Mouse (Mus musculus) intestine, embryonic 15.5 days (tissue): ENCODE measurements around the gene Syne4. TPM values are rescaled to one million over a fixed set of nuclear protein-coding genes. Genes with fewer than 3 reads are reported as not detected.

Experiments used
- ATAC-seq: fragments of 200-750 bp; cut with Nextera tagmentation; 2 replicates; pipeline ENCODE4 v1.8.0; 2017; ENCODE audit warnings: moderate TSS enrichment, moderate library complexity
- H3K27ac ChIP-seq: fragments of 300-500 bp; sonication (generic); 2 replicates; pipeline ENCODE4 v1.5.1; 2015; ENCODE audit warnings: mild to moderate bottlenecking, inconsistent platforms
- H3K27me3 ChIP-seq: fragments of 300-500 bp; sonication (generic); replicated peaks from 2 replicates; pipeline ENCODE4 v1.6.1; 2015; ENCODE audit warnings: inconsistent platforms
- H3K36me3 ChIP-seq: fragments of 300-500 bp; sonication (generic); 2 replicates; pipeline ENCODE4 v1.6.1; 2015; ENCODE audit warnings: inconsistent platforms
- H3K4me1 ChIP-seq: fragments of 300-500 bp; sonication (generic); replicated peaks from 2 replicates; pipeline ENCODE4 v1.6.1; 2015; ENCODE audit warnings: inconsistent platforms
- H3K4me2 ChIP-seq: fragments of 300-500 bp; sonication (generic); replicated peaks from 2 replicates; pipeline ENCODE4 v1.6.1; 2015; ENCODE audit warnings: mild to moderate bottlenecking, inconsistent platforms
- H3K4me3 ChIP-seq: fragments of 300-500 bp; sonication (generic); replicated peaks from 2 replicates; pipeline ENCODE4 v1.5.1; 2015; ENCODE audit warnings: inconsistent platforms
- H3K9ac ChIP-seq: fragments of 300-500 bp; sonication (generic); 2 replicates; pipeline ENCODE4 v1.6.1; 2015; ENCODE audit warnings: inconsistent platforms
- H3K9me3 ChIP-seq: fragments of 300-500 bp; sonication (generic); 2 replicates; pipeline ENCODE4 v1.6.1; 2016; ENCODE audit warnings: inconsistent platforms
- WGBS: fragments of 180-500 bp; shearing (Covaris S2); methylation state at CpG from one replicate; pipeline ENCODE4 v1.1.7; 2015; 5-methylcytosine and 5-hydroxymethylcytosine counted together
- polyA plus RNA-seq: library from polyadenylated mRNA; unstranded; fragments of >200 nt; fragmentation: Nextera tagmentation; extraction: Ambion mirVana; gene quantifications from 2 replicates; pipeline ENCODE4 v1.2.1, GENCODE M21; 2015

The Syne4 gene
- polyA plus RNA-seq, 1 experiment from 2014 or later: 47.7 TPM

DNA sequence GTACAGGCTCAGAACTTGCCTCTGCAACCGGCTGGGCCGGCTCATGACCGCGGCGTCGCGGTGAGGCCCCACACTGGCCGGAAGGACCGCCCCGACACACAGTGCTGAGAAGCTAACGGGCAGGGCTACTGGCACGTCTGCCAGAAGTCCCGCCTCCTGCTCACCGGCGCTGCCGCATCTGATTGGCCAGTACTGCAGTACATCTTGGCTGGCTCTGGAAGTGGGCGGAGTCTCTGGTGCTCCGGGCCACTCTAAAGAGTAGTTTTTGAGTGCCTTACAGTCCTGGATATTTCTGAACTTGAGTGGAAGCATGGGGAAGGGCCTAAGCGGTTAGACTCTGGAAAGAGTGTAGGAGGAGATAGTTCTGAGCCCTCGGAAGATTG, 7.7 kb downstream of the Syne4 start:
- H3K4me1 ChIP-seq: peaks cover 10% of the 10 kb centered on the region
- peak overlapping the region; percentile 92 for H3K27ac ChIP-seq
- no peaks in the 10 kb centered on the region for H3K36me3 ChIP-seq
- H3K4me2 ChIP-seq: peak overlapping the region; percentile 87
- peak; percentile 98 for ATAC-seq
- no peaks in the 10 kb centered on the region for H3K27me3 ChIP-seq
- peak overlapping the region; percentile 85 for H3K4me3 ChIP-seq
- no peaks in the 10 kb centered on the region for H3K9me3 ChIP-seq
- peak overlapping the region; percentile 92 for H3K9ac ChIP-seq
- under 1% methylated on average over 20 of the region's 20 CpGs for WGBS

DNA sequence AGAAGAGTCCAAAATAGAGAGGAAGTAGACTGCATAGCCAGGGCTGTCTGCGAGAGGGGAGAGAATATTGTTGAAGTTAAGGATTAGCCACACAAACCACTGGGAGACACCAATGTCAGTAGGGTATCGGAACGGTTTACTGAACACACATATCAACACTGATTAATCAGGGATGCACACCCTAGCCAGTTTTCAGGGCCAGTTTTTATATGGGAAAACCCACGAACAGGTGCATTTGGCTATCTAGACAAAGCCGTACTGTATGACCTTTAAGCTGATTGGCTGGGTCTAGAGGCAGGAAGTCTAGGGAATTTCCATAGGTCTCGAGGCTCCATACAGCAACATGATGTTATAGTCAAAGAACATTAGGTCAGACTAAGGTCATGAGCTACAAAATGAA, 8.3 kb downstream of the Syne4 start:
- Histone ChIP-seq H3K9me3 (no peaks in the 10 kb centered on the region), H3K27me3 (no peaks in the 10 kb centered on the region), H3K4me2 (peak overlapping the region; percentile 87), H3K36me3 (no peaks in the 10 kb centered on the region), H3K4me1 (peaks cover 10% of the 10 kb centered on the region), H3K27ac (peak overlapping the region; percentile 92), H3K9ac (peak overlapping the region; percentile 45), H3K4me3 (peak overlapping the region; percentile 85)
- 27% methylated on average over 6 of the region's 6 CpGs for WGBS
- peak; percentile 31 for ATAC-seq

- Histone ChIP-seq H3K4me1 (peaks cover 10% of the 10 kb centered on the region), H3K9ac (peak within 1 kb of the TSS; percentile 45), H3K27ac (peak within 1 kb of the TSS; percentile 92), H3K4me3 (peak within 1 kb of the TSS; percentile 85; the same call in 1 of the 2 replicates), H3K27me3 (no peaks in the 10 kb centered on the region), H3K9me3 (no peaks in the 10 kb centered on the region), H3K36me3 (no peaks in the 10 kb centered on the region), H3K4me2 (peak within 1 kb of the TSS; percentile 87)
- 77% methylated on average over 3 of the region's 3 CpGs for WGBS
- ATAC-seq: no peak
Observed at GRCm38 (mm10) chr7:30323795-30324194, 9.2 kb downstream of the Syne4 start, which contains the start of gene Sdhaf1. Sdhaf1 (minus strand) TSS chr7:30323895.

- Histone ChIP-seq H3K4me1 (peaks cover 10% of the 10 kb centered on the region), H3K4me2 (no peak overlapping the region), H3K4me3 (no peak overlapping the region), H3K36me3 (no peaks in the 10 kb centered on the region), H3K27me3 (no peaks in the 10 kb centered on the region), H3K9ac (no peak overlapping the region), H3K9me3 (no peaks in the 10 kb centered on the region), H3K27ac (no peak overlapping the region)
- 76% methylated on average over 5 of the region's 5 CpGs for WGBS
- ATAC-seq: no peak
Observed at GRCm38 (mm10) chr7:30324300-30324944, 9.8 kb downstream of the Syne4 start.

DNA sequence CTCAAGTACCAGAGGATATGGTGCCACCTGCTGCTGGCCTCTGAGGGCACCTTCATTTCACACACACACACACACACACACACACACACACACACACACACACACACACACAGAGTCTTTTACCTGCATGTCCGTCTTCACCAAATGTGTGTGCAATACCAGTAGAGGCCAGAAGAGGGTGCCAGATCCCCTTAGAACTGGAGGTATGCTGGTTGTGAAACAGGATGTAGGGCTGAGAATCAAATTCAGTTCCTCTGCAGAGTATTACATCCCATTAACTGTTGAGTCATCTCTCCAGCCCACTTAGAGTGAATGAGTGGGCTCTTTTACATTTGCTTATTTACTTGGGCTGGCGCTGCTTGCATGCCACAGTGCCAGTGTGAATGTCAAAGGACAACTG, 10.8 kb downstream of the Syne4 start:
- WGBS: 41% methylated on average over 2 of the region's 2 CpGs
- Histone ChIP-seq H3K4me3 (no peak overlapping the region), H3K27ac (no peak overlapping the region), H3K4me2 (no peak overlapping the region), H3K9ac (no peak overlapping the region), H3K27me3 (no peaks in the 10 kb centered on the region), H3K36me3 (no peaks in the 10 kb centered on the region), H3K9me3 (no peaks in the 10 kb centered on the region), H3K4me1 (peaks cover 10% of the 10 kb centered on the region)
- ATAC-seq: no peak

GRCm38 (mm10) chr7:30326427-30326826, 11.8 kb downstream of the Syne4 start:
- H3K27me3 ChIP-seq: no peaks in the 10 kb centered on the region

GRCm38 (mm10) chr7:30327140-30327539, 12.5 kb downstream of the Syne4 start:
- Histone ChIP-seq H3K4me3 (no peak overlapping the region), H3K9me3 (no peaks in the 10 kb centered on the region), H3K4me2 (no peak overlapping the region), H3K27ac (no peak overlapping the region), H3K9ac (no peak overlapping the region), H3K27me3 (no peaks in the 10 kb centered on the region), H3K4me1 (no peaks in the 10 kb centered on the region), H3K36me3 (no peaks in the 10 kb centered on the region)
- WGBS: 65% methylated on average over 15 of the region's 15 CpGs
- ATAC-seq: no peak

More at GRCm38 (mm10) chr7:30326427-30326826, 11.8 kb downstream of the Syne4 start:
- H3K36me3 ChIP-seq: no peaks in the 10 kb centered on the region
- no peak for ATAC-seq
- no peaks in the 10 kb centered on the region for H3K9me3 ChIP-seq
- no peak overlapping the region for H3K9ac ChIP-seq
- H3K4me3 ChIP-seq: no peak overlapping the region
- peaks cover under 1% of the 10 kb centered on the region; the same call in 1 of the 2 replicates for H3K4me1 ChIP-seq
- H3K4me2 ChIP-seq: no peak overlapping the region
- no peak overlapping the region for H3K27ac ChIP-seq

GRCm38 (mm10) chr7:30328379-30328778, 13.8 kb downstream of the Syne4 start:
- ATAC-seq: no peak
- Histone ChIP-seq H3K4me1 (peaks cover 1% of the 10 kb centered on the region; the same call in 1 of the 2 replicates), H3K9me3 (no peaks in the 10 kb centered on the region), H3K36me3 (no peaks in the 10 kb centered on the region), H3K27me3 (no peaks in the 10 kb centered on the region), H3K4me2 (no peak overlapping the region), H3K4me3 (no peak overlapping the region), H3K27ac (no peak overlapping the region), H3K9ac (no peak overlapping the region)
- WGBS: 59% methylated on average over 10 of the region's 10 CpGs

GRCm38 (mm10) chr7:30331887-30332286, 17.3 kb downstream of the Syne4 start:
- ATAC-seq: peak; percentile 75
- WGBS: 10% methylated on average over 13 of the region's 13 CpGs
- peaks cover 15% of the 10 kb centered on the region; the same call in 1 of the 2 replicates for H3K27me3 ChIP-seq
- peaks cover 10% of the 10 kb centered on the region for H3K4me1 ChIP-seq
- H3K27ac ChIP-seq: no peak overlapping the region
- no peaks in the 10 kb centered on the region for H3K9me3 ChIP-seq
- H3K9ac ChIP-seq: no peak overlapping the region
- 0 out of 2 replicates have a peak overlapping the region, but pooled peaks have one; percentile 5 for H3K4me2 ChIP-seq
- no peaks in the 10 kb centered on the region for H3K36me3 ChIP-seq
- no peak overlapping the region for H3K4me3 ChIP-seq

- WGBS: 63% methylated on average over 18 of the region's 18 CpGs
- H3K27ac ChIP-seq: no peak overlapping the region
- peaks cover 10% of the 10 kb centered on the region for H3K4me1 ChIP-seq
- no peak overlapping the region for H3K4me2 ChIP-seq
- H3K4me3 ChIP-seq: no peak overlapping the region
- H3K9me3 ChIP-seq: no peaks in the 10 kb centered on the region
- ATAC-seq: no peak
- no peaks in the 10 kb centered on the region for H3K36me3 ChIP-seq
- H3K27me3 ChIP-seq: peaks cover 15% of the 10 kb centered on the region; the same call in 1 of the 2 replicates
- no peak overlapping the region for H3K9ac ChIP-seq
Observed at GRCm38 (mm10) chr7:30332622-30333259, 18.1 kb downstream of the Syne4 start.

DNA sequence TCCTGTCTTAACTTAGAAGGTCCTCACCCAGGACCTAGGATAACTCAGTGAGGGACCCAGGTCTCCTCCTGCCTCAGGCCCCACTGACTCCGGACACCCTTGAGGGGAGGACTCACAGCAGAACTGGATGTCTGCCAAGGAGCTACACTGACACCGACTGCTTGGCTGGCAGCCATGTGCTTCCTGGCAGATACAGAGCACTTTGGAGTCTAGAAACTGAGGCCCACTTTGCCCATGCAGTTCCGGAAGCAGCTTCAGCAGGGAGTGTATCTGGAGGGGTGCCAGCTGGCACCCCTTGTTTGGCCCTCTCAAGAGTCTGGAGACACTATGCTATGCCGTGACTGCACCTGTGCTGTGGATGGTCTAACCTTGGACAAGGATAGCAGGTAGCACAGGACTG, 18.8 kb downstream of the Syne4 start:
- Histone ChIP-seq H3K4me1 (peaks cover 10% of the 10 kb centered on the region), H3K4me3 (no peak overlapping the region), H3K27me3 (peaks cover 16% of the 10 kb centered on the region; the same call in 1 of the 2 replicates), H3K36me3 (no peaks in the 10 kb centered on the region), H3K9me3 (no peaks in the 10 kb centered on the region), H3K9ac (no peak overlapping the region), H3K4me2 (no peak overlapping the region), H3K27ac (no peak overlapping the region)
- 25% methylated on average over 4 of the region's 4 CpGs for WGBS
- peak; percentile 58 for ATAC-seq

GRCm38 (mm10) chr7:30334563-30334962, 20.0 kb downstream of the Syne4 start:
- H3K4me2 ChIP-seq: no peak overlapping the region
- H3K9me3 ChIP-seq: no peaks in the 10 kb centered on the region
- no peak for ATAC-seq
- H3K9ac ChIP-seq: no peak overlapping the region
- 62% methylated on average over 5 of the region's 5 CpGs for WGBS
- H3K27me3 ChIP-seq: peaks cover 20% of the 10 kb centered on the region; the same call in 1 of the 2 replicates
- H3K4me3 ChIP-seq: no peak overlapping the region
- H3K4me1 ChIP-seq: peaks cover 10% of the 10 kb centered on the region
- H3K36me3 ChIP-seq: no peaks in the 10 kb centered on the region
- H3K27ac ChIP-seq: no peak overlapping the region
